Mouse (Mus musculus) embryonic facial prominence, embryonic 13.5 days (tissue): ENCODE data around the gene Rhoj. TPM values are rescaled to one million over a fixed set of nuclear protein-coding genes. Genes with fewer than 3 reads are reported as not detected.

Source experiments
- ATAC-seq: fragments of 200-750 bp; cut with Nextera tagmentation; 2 replicates; pipeline ENCODE4 v1.8.0; 2017; ENCODE audit warnings: low read depth; ENCODE audit not compliant: insufficient number of reproducible peaks, insufficient read depth, low FRiP score, low TSS enrichment
- H3K27ac ChIP-seq: fragments of 300-500 bp; sonication (generic); 2 replicates; pipeline ENCODE4 v1.5.1; 2015; ENCODE audit warnings: moderate library complexity, mild to moderate bottlenecking, inconsistent platforms
- H3K27me3 ChIP-seq: fragments of 300-500 bp; sonication (generic); 2 replicates; pipeline ENCODE4 v1.6.1; 2015; ENCODE audit warnings: mild to moderate bottlenecking, inconsistent platforms
- H3K36me3 ChIP-seq: fragments of 300-500 bp; sonication (generic); 2 replicates; pipeline ENCODE4 v1.6.1; 2015; ENCODE audit warnings: mild to moderate bottlenecking, inconsistent platforms
- H3K4me1 ChIP-seq: fragments of 300-500 bp; sonication (generic); 2 replicates; pipeline ENCODE4 v1.6.1; 2015; ENCODE audit warnings: inconsistent platforms
- H3K4me2 ChIP-seq: fragments of 300-500 bp; sonication (generic); 2 replicates; pipeline ENCODE4 v1.6.1; 2015; ENCODE audit warnings: moderate library complexity, mild to moderate bottlenecking, inconsistent platforms
- H3K4me3 ChIP-seq: fragments of 300-500 bp; sonication (generic); 2 replicates; pipeline ENCODE4 v1.5.1; 2015; ENCODE audit warnings: mild to moderate bottlenecking, inconsistent platforms
- H3K9ac ChIP-seq: fragments of 300-500 bp; sonication (generic); 2 replicates; pipeline ENCODE4 v1.6.1; 2015; ENCODE audit warnings: mild to moderate bottlenecking, inconsistent platforms
- H3K9me3 ChIP-seq: fragments of 300-500 bp; sonication (generic); 2 replicates; pipeline ENCODE4 v1.6.1; 2016; ENCODE audit warnings: inconsistent platforms
- WGBS: fragments of 180-500 bp; shearing (Covaris S2); methylation state at CpG from one replicate; pipeline ENCODE4 v1.1.7; 2015; ENCODE audit warnings: mixed read lengths; 5-methylcytosine and 5-hydroxymethylcytosine counted together
- polyA plus RNA-seq: library from polyadenylated mRNA; unstranded; fragments of >200 nt; fragmentation: Nextera tagmentation; extraction: Ambion mirVana; gene quantifications from 2 replicates; pipeline ENCODE4 v1.2.1, GENCODE M21; 2015

Rhoj gene
- polyA plus RNA-seq, 1 experiment from 2014 or later: 34.0 TPM

GRCm38 (mm10) chr12:75350750-75351149 lies 42.6 kb downstream of the Rhoj start:
- Histone ChIP-seq H3K27ac (no peak overlapping the region), H3K36me3 (no peaks in the 10 kb centered on the region), H3K4me3 (no peak overlapping the region), H3K9me3 (no peaks in the 10 kb centered on the region), H3K27me3 (no peaks in the 10 kb centered on the region), H3K4me2 (no peak overlapping the region), H3K4me1 (0 out of 2 replicates have a peak, but pooled peaks cover 10% of the 10 kb centered on the region), H3K9ac (no peak overlapping the region)
- ATAC-seq: no peak
- 89% methylated on average over 5 of the region's 5 CpGs for WGBS

GRCm38 (mm10) chr12:75351846-75352245 lies 43.7 kb downstream of the Rhoj start:
- H3K4me3 ChIP-seq: no peak overlapping the region
- H3K36me3 ChIP-seq: no peaks in the 10 kb centered on the region
- no peak overlapping the region for H3K9ac ChIP-seq
- H3K9me3 ChIP-seq: no peaks in the 10 kb centered on the region
- H3K27ac ChIP-seq: no peak overlapping the region
- 58% methylated on average over 7 of the region's 7 CpGs for WGBS
- H3K4me2 ChIP-seq: no peak overlapping the region
- ATAC-seq: no peak
- H3K27me3 ChIP-seq: no peaks in the 10 kb centered on the region
- H3K4me1 ChIP-seq: 0 out of 2 replicates have a peak, but pooled peaks cover 10% of the 10 kb centered on the region

GRCm38 (mm10) chr12:75352410-75352809 lies 44.3 kb downstream of the Rhoj start:
- 39% methylated on average over 6 of the region's 6 CpGs for WGBS
- H3K9me3 ChIP-seq: no peaks in the 10 kb centered on the region
- no peak for ATAC-seq
- H3K27me3 ChIP-seq: no peaks in the 10 kb centered on the region
- no peak overlapping the region for H3K4me2 ChIP-seq
- no peak overlapping the region for H3K4me3 ChIP-seq
- no peaks in the 10 kb centered on the region for H3K36me3 ChIP-seq
- no peak overlapping the region for H3K9ac ChIP-seq
- 0 out of 2 replicates have a peak, but pooled peaks cover 10% of the 10 kb centered on the region for H3K4me1 ChIP-seq
- H3K27ac ChIP-seq: no peak overlapping the region

- 85% methylated on average over 7 of the region's 7 CpGs for WGBS
- H3K4me2 ChIP-seq: no peak overlapping the region
- no peak overlapping the region for H3K27ac ChIP-seq
- no peaks in the 10 kb centered on the region for H3K27me3 ChIP-seq
- 0 out of 2 replicates have a peak, but pooled peaks cover 10% of the 10 kb centered on the region for H3K4me1 ChIP-seq
- H3K4me3 ChIP-seq: no peak overlapping the region
- H3K9me3 ChIP-seq: no peaks in the 10 kb centered on the region
- H3K9ac ChIP-seq: no peak overlapping the region
- no peaks in the 10 kb centered on the region for H3K36me3 ChIP-seq
- ATAC-seq: no peak
Observed at GRCm38 (mm10) chr12:75354354-75354753, 46.2 kb downstream of the Rhoj start.

GRCm38 (mm10) chr12:75357781-75358180 lies 49.7 kb downstream of the Rhoj start:
- H3K4me2 ChIP-seq: no peak overlapping the region
- H3K27ac ChIP-seq: no peak overlapping the region
- no peak for ATAC-seq
- H3K9me3 ChIP-seq: no peaks in the 10 kb centered on the region
- WGBS: 83% methylated on average over 4 of the region's 4 CpGs
- no peaks in the 10 kb centered on the region for H3K27me3 ChIP-seq
- no peak overlapping the region for H3K4me3 ChIP-seq
- H3K9ac ChIP-seq: no peak overlapping the region
- 0 out of 2 replicates have a peak, but pooled peaks cover 4% of the 10 kb centered on the region for H3K4me1 ChIP-seq
- H3K36me3 ChIP-seq: no peaks in the 10 kb centered on the region

GRCm38 (mm10) chr12:75358714-75359113 lies 50.6 kb downstream of the Rhoj start:
- WGBS: 82% methylated on average over 4 of the region's 4 CpGs

GRCm38 (mm10) chr12:75359500-75359899 lies 51.4 kb downstream of the Rhoj start:
- Histone ChIP-seq H3K4me2 (no peak overlapping the region), H3K9me3 (no peaks in the 10 kb centered on the region), H3K36me3 (no peaks in the 10 kb centered on the region), H3K4me3 (no peak overlapping the region), H3K27ac (no peak overlapping the region), H3K4me1 (no peaks in the 10 kb centered on the region), H3K27me3 (no peaks in the 10 kb centered on the region), H3K9ac (no peak overlapping the region)
- WGBS: 52% methylated on average over 2 of the region's 2 CpGs
- no peak for ATAC-seq

More at GRCm38 (mm10) chr12:75358714-75359113, 50.6 kb downstream of the Rhoj start:
- Histone ChIP-seq H3K27ac (no peak overlapping the region), H3K4me3 (no peak overlapping the region), H3K4me2 (no peak overlapping the region), H3K9me3 (no peaks in the 10 kb centered on the region), H3K4me1 (no peaks in the 10 kb centered on the region), H3K36me3 (no peaks in the 10 kb centered on the region), H3K27me3 (no peaks in the 10 kb centered on the region), H3K9ac (no peak overlapping the region)
- ATAC-seq: no peak

GRCm38 (mm10) chr12:75359921-75360482 lies 51.9 kb downstream of the Rhoj start:
- no peaks in the 10 kb centered on the region for H3K9me3 ChIP-seq

GRCm38 (mm10) chr12:75362456-75362855 lies 54.3 kb downstream of the Rhoj start:
- no peaks in the 10 kb centered on the region for H3K4me1 ChIP-seq

More at GRCm38 (mm10) chr12:75359921-75360482, 51.9 kb downstream of the Rhoj start:
- H3K4me3 ChIP-seq: no peak overlapping the region
- no peaks in the 10 kb centered on the region for H3K4me1 ChIP-seq
- ATAC-seq: no peak
- H3K36me3 ChIP-seq: no peaks in the 10 kb centered on the region
- H3K27ac ChIP-seq: no peak overlapping the region
- WGBS: 64% methylated on average over 5 of the region's 5 CpGs
- no peak overlapping the region for H3K4me2 ChIP-seq
- no peaks in the 10 kb centered on the region for H3K27me3 ChIP-seq
- H3K9ac ChIP-seq: no peak overlapping the region

GRCm38 (mm10) chr12:75364416-75364815 lies 56.3 kb downstream of the Rhoj start:
- Histone ChIP-seq H3K4me2 (no peak overlapping the region), H3K36me3 (no peaks in the 10 kb centered on the region), H3K27me3 (no peaks in the 10 kb centered on the region), H3K27ac (no peak overlapping the region), H3K4me1 (no peaks in the 10 kb centered on the region), H3K4me3 (no peak overlapping the region), H3K9ac (no peak overlapping the region), H3K9me3 (no peaks in the 10 kb centered on the region)
- ATAC-seq: no peak
- 95% methylated on average over 4 of the region's 4 CpGs for WGBS

More at GRCm38 (mm10) chr12:75362456-75362855, 54.3 kb downstream of the Rhoj start:
- Histone ChIP-seq H3K9ac (no peak overlapping the region), H3K9me3 (no peaks in the 10 kb centered on the region), H3K27ac (no peak overlapping the region), H3K27me3 (no peaks in the 10 kb centered on the region), H3K4me2 (no peak overlapping the region), H3K36me3 (no peaks in the 10 kb centered on the region), H3K4me3 (no peak overlapping the region)
- WGBS: 92% methylated on average over 16 of the region's 16 CpGs
- ATAC-seq: no peak

GRCm38 (mm10) chr12:75365621-75366124 lies 57.6 kb downstream of the Rhoj start:
- H3K9me3 ChIP-seq: no peaks in the 10 kb centered on the region
- no peak overlapping the region for H3K9ac ChIP-seq
- no peak for ATAC-seq
- no peak overlapping the region for H3K27ac ChIP-seq
- no peaks in the 10 kb centered on the region for H3K4me1 ChIP-seq
- 90% methylated on average over 14 of the region's 14 CpGs for WGBS
- H3K36me3 ChIP-seq: no peaks in the 10 kb centered on the region
- no peak overlapping the region for H3K4me2 ChIP-seq
- no peaks in the 10 kb centered on the region for H3K27me3 ChIP-seq
- H3K4me3 ChIP-seq: no peak overlapping the region

GRCm38 (mm10) chr12:75367371-75367770 lies 59.2 kb downstream of the Rhoj start:
- ATAC-seq: no peak
- H3K4me2 ChIP-seq: no peak overlapping the region
- no peaks in the 10 kb centered on the region for H3K4me1 ChIP-seq
- no peaks in the 10 kb centered on the region for H3K36me3 ChIP-seq
- no peak overlapping the region for H3K9ac ChIP-seq
- no peak overlapping the region for H3K27ac ChIP-seq
- H3K9me3 ChIP-seq: no peaks in the 10 kb centered on the region
- H3K27me3 ChIP-seq: no peaks in the 10 kb centered on the region
- no peak overlapping the region for H3K4me3 ChIP-seq
- 91% methylated on average over 6 of the region's 6 CpGs for WGBS
